Mouse (Mus musculus) stomach, embryonic 15.5 days (tissue): Measurements from ENCODE around the gene Ubac2. TPM values are rescaled to one million over a fixed set of nuclear protein-coding genes. Genes with fewer than 3 reads are reported as not detected.

Experiments used
- ATAC-seq: fragments of 200-750 bp; cut with Nextera tagmentation; 2 replicates; pipeline ENCODE4 v1.8.0; 2017; ENCODE audit warnings: low read depth, moderate number of reproducible peaks, moderate TSS enrichment; ENCODE audit not compliant: insufficient read depth, low FRiP score
- H3K27ac ChIP-seq: fragments of 300-500 bp; sonication (generic); 2 replicates; pipeline ENCODE4 v1.5.1; 2015; ENCODE audit warnings: mild to moderate bottlenecking, inconsistent platforms
- H3K27me3 ChIP-seq: fragments of 300-500 bp; sonication (generic); replicated peaks from 2 replicates; pipeline ENCODE4 v1.6.1; 2015; ENCODE audit warnings: inconsistent platforms
- H3K36me3 ChIP-seq: fragments of 300-500 bp; sonication (generic); 2 replicates; pipeline ENCODE4 v1.6.1; 2015; ENCODE audit warnings: inconsistent platforms
- H3K4me1 ChIP-seq: fragments of 300-500 bp; sonication (generic); 2 replicates; pipeline ENCODE4 v1.6.1; 2015; ENCODE audit warnings: inconsistent platforms
- H3K4me2 ChIP-seq: fragments of 300-500 bp; sonication (generic); 2 replicates; pipeline ENCODE4 v1.6.1; 2015; ENCODE audit warnings: mild to moderate bottlenecking, inconsistent platforms
- H3K4me3 ChIP-seq: fragments of 300-500 bp; sonication (generic); replicated peaks from 2 replicates; pipeline ENCODE4 v1.5.1; 2015; ENCODE audit warnings: inconsistent platforms
- H3K9ac ChIP-seq: fragments of 300-500 bp; sonication (generic); 2 replicates; pipeline ENCODE4 v1.6.1; 2015; ENCODE audit warnings: inconsistent platforms
- H3K9me3 ChIP-seq: fragments of 300-500 bp; sonication (generic); 2 replicates; pipeline ENCODE4 v1.6.1; 2016; ENCODE audit warnings: inconsistent platforms
- WGBS: fragments of 180-500 bp; shearing (Covaris S2); methylation state at CpG from one replicate; pipeline ENCODE4 v1.1.7; 2015; 5-methylcytosine and 5-hydroxymethylcytosine counted together
- polyA plus RNA-seq: library from polyadenylated mRNA; unstranded; fragments of >200 nt; fragmentation: Nextera tagmentation; extraction: Ambion mirVana; gene quantifications from 2 replicates; pipeline ENCODE4 v1.2.1, GENCODE M21; 2015

Ubac2 gene
- polyA plus RNA-seq, 1 experiment from 2014 or later: 61.6 TPM

DNA sequence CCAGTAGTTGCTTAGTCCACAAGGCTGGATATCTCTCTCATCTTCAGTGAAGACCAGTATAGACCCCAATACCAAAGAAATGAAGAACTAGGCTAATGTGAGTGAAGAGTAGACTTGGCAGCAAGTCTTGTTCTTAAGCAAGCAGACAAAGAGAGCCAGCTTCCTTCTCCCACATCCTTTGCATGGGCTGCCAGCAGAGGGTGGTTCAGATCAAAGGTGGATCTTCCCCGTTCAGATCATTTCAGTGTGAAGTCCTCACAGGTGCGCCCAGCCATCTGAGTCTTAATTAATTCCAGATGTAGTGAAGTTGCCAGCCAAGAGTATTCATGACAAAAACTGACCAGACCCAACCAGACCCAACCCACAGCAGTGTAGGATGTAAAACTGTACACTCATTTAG lies 139.5 kb downstream of the Ubac2 start:
- 87% methylated on average over 2 of the region's 2 CpGs for WGBS
- H3K27me3 ChIP-seq: no peaks in the 10 kb centered on the region
- no peak for ATAC-seq
- 0 out of 2 replicates have a peak, but pooled peaks cover 7% of the 10 kb centered on the region for H3K36me3 ChIP-seq
- H3K4me1 ChIP-seq: no peaks in the 10 kb centered on the region
- H3K4me2 ChIP-seq: no peak overlapping the region
- H3K27ac ChIP-seq: no peak overlapping the region
- no peak overlapping the region for H3K4me3 ChIP-seq
- no peaks in the 10 kb centered on the region for H3K9me3 ChIP-seq
- H3K9ac ChIP-seq: no peak overlapping the region

DNA sequence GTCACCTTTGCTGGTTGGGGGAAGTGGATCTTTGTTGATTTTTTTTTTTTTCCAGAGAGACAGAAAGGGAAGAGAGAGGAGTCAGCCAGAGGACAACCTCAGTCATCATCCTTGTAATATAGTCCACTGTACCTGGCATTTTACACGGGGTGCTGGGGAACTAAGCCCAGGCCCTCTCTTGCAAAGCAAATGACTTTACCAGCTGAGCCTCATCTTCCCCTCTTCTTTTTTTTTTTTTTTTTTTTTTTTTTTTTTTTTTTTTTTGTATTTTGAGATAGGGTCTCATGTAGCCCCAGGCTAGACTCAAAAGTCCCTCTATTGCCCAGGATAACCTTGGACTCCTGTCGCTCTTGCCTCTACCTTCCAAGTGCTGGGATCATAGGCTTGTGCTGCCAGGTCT lies 141.0 kb downstream of the Ubac2 start:
- H3K4me3 ChIP-seq: no peak overlapping the region
- no peaks in the 10 kb centered on the region for H3K27me3 ChIP-seq
- H3K36me3 ChIP-seq: 0 out of 2 replicates have a peak, but pooled peaks cover 12% of the 10 kb centered on the region
- H3K27ac ChIP-seq: no peak overlapping the region
- no peak for ATAC-seq
- WGBS: 84% methylated on average over 2 of the region's 2 CpGs
- no peaks in the 10 kb centered on the region for H3K9me3 ChIP-seq
- H3K4me2 ChIP-seq: no peak overlapping the region
- H3K4me1 ChIP-seq: no peaks in the 10 kb centered on the region
- no peak overlapping the region for H3K9ac ChIP-seq

DNA sequence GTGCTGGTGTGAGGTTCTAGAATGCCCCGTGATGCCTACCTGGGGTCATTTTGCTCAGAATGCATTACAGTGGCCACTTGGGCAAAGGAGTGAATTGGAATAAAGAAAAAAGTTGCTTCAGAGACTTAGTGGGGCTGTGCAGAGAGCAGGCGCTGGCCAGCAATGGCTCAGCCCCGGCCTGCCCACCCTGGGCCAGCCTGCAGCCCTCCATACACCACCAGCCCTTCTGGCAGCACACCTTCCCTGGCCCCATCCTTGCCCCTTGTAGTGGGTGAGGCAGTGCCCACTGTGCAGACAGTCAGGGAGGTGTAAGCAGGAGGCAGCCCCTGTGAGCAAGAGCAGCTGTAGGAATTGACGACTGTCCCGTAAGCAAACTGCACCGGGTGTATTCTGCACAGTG lies 142.1 kb downstream of the Ubac2 start:
- no peak for ATAC-seq
- 92% methylated on average over 6 of the region's 6 CpGs for WGBS

DNA sequence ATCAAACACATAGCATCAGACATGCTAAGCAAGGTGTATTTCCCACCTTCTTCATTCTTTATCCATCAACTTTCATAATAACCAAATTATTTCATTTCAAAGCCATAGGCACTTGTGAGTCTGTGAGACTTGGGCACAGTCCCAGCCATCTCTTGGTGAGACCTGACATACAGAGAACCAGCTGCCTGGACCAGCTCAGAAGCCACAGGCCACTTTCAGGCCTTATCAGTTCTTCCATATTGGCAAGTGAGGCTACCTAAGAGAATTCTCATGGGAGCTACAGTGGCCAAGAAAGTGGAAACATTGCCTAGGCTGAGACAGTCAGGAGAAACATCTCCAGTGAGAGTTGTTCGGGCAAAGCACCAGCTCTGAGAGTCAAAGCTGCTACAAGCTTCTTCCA lies 144.6 kb downstream of the Ubac2 start:
- 85% methylated on average over 1 of the region's 1 CpGs for WGBS
- no peaks in the 10 kb centered on the region for H3K9me3 ChIP-seq

More for the DNA sequence above, 142.1 kb downstream of the Ubac2 start:
- Histone ChIP-seq H3K27ac (no peak overlapping the region), H3K27me3 (no peaks in the 10 kb centered on the region), H3K4me3 (no peak overlapping the region), H3K9ac (no peak overlapping the region), H3K36me3 (0 out of 2 replicates have a peak, but pooled peaks cover 12% of the 10 kb centered on the region), H3K4me1 (no peaks in the 10 kb centered on the region), H3K9me3 (no peaks in the 10 kb centered on the region), H3K4me2 (no peak overlapping the region)

DNA sequence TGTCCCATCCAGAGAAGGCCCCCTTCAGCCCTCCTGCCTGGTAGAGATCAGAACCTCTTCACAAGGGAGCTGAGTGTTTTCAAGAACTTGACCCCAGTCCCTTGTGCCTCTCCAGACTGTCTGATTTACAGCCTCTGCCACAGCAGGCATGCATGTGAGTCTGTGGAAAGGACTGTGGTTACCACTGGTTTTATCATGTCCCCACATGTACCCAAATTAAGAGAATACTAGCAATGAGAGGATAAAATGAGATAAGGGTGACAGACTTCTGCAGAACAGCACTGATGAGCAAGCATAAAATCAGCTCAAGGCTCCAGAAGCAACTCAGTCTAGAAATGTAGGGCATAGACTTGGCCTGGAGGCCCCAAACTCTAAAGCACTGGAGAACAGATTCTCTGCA lies 145.5 kb downstream of the Ubac2 start:
- Histone ChIP-seq H3K9me3 (no peaks in the 10 kb centered on the region), H3K27ac (no peak overlapping the region), H3K27me3 (no peaks in the 10 kb centered on the region), H3K4me2 (no peak overlapping the region), H3K4me1 (no peaks in the 10 kb centered on the region), H3K4me3 (no peak overlapping the region), H3K9ac (no peak overlapping the region), H3K36me3 (0 out of 2 replicates have a peak, but pooled peaks cover 12% of the 10 kb centered on the region)
- ATAC-seq: no peak

More for the DNA sequence above, 144.6 kb downstream of the Ubac2 start:
- no peak for ATAC-seq
- H3K27me3 ChIP-seq: no peaks in the 10 kb centered on the region
- H3K27ac ChIP-seq: no peak overlapping the region
- 0 out of 2 replicates have a peak, but pooled peaks cover 12% of the 10 kb centered on the region for H3K36me3 ChIP-seq
- no peak overlapping the region for H3K4me3 ChIP-seq
- H3K4me2 ChIP-seq: no peak overlapping the region
- H3K9ac ChIP-seq: no peak overlapping the region
- H3K4me1 ChIP-seq: no peaks in the 10 kb centered on the region

DNA sequence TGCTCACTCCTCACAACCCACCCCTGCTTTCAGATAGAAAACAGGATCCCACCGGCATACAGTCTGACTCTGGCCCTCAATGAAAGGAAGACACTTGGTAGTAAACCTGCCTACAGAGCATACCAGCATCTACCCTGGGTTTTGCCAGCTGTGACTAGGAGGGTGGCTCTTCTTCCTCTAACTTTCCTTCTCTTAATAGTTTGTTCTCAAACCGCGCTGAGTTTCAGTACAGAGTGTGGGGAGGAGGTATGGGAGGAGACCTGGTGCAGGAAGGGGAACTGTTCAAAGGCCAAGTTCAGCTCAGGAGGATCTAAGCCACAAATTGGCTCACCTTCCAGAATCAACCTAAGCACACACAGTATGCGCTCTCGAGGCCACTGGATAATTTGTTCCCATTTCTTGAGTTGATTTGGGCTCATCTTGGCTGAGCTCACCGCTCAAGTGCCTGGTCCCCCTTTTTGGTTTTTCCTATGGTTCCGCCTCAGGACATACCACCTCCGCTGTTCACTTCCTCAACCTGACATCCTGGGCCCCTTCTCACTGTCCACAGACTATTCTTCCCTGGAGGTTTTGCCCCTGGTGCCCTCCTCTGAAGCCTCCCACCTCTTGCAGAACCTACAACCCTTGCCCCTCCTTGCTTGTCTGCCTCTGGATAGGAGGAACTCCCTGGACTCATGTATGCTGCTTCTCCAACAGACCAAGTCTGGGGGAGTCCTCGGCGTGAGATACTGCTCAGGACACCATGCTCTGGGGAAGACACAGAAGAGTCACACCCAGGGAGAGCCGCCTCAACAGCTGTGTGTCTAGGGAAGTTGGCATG lies 150.7 kb downstream of the Ubac2 start:
- no peak for ATAC-seq
- no peaks in the 10 kb centered on the region for H3K4me1 ChIP-seq
- no peaks in the 10 kb centered on the region for H3K27me3 ChIP-seq
- WGBS: 77% methylated on average over 11 of the region's 11 CpGs
- no peaks in the 10 kb centered on the region for H3K9me3 ChIP-seq
- no peak overlapping the region for H3K27ac ChIP-seq
- H3K4me2 ChIP-seq: no peak overlapping the region
- no peak overlapping the region for H3K4me3 ChIP-seq
- no peaks in the 10 kb centered on the region for H3K36me3 ChIP-seq
- H3K9ac ChIP-seq: no peak overlapping the region

DNA sequence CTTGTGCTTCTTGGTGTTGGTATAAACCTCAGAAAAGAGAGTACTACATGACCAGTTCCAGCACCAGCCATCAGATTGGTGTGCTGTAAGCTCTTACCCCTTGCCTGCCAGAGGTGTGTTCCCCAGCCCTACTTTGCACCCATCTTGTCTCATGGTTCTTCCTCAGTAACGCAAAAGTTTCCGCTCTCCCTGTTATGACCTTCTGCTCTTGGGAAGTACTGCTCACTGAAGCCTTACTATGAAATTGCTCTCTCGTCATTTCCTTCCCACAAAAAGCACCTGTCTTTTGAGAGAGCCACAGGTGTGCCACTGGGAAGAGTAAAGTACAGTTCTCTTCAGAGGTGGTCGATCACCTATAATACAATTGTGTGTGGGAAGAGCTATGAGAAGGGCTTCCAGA lies 151.4 kb downstream of the Ubac2 start:
- H3K4me1 ChIP-seq: no peaks in the 10 kb centered on the region
- WGBS: 90% methylated on average over 4 of the region's 4 CpGs
- H3K9me3 ChIP-seq: no peaks in the 10 kb centered on the region
- H3K36me3 ChIP-seq: no peaks in the 10 kb centered on the region
- H3K4me2 ChIP-seq: no peak overlapping the region
- no peak overlapping the region for H3K9ac ChIP-seq
- no peak overlapping the region for H3K27ac ChIP-seq
- ATAC-seq: no peak
- H3K27me3 ChIP-seq: no peaks in the 10 kb centered on the region
- no peak overlapping the region for H3K4me3 ChIP-seq

DNA sequence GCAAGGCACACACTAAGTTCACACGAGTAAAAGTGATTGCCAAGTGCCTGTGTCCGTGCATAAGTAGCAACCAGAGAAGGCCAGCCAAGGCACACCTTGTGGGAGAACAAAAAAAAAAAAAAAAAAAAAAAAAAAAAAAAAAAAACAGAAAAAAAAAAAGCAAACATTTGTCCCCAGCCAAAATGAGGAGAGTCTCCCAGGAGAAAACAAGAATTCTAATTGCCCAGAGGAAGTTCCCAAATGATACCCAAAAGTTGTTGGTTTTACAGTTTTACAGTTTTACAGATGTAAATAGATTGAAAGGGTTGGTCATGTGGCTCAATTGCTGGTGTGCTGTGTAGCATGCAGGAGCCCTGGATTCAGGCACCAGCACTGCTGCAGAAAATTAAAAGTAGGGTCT lies 153.6 kb downstream of the Ubac2 start:
- no peak overlapping the region for H3K4me2 ChIP-seq
- H3K27ac ChIP-seq: no peak overlapping the region
- 69% methylated on average over 2 of the region's 2 CpGs for WGBS
- H3K36me3 ChIP-seq: no peaks in the 10 kb centered on the region
- no peaks in the 10 kb centered on the region for H3K4me1 ChIP-seq
- no peaks in the 10 kb centered on the region for H3K27me3 ChIP-seq
- no peak overlapping the region for H3K9ac ChIP-seq
- H3K4me3 ChIP-seq: no peak overlapping the region
- no peaks in the 10 kb centered on the region for H3K9me3 ChIP-seq
- ATAC-seq: no peak

DNA sequence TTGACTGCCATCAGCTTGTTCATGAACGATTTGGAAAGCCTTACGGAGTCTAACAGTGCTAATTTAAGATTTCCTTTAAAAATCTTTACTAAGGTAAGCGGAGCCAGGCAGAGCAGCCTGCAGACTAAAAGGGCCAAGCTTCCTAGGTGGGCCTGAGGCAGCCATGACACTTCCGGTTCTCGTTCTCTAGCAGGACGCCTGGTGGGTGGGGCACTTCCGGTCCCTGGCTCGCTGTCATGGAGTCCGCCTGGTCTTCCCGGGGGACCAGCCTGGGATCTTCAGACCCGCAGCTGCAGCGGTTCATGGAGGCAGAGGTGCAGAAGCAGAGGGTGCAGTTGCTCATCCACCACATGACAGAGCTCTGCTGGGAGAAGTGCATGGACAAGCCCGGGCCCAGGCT lies 156.0 kb downstream of the Ubac2 start, which contains the start of gene Timm8a2:
Gene Timm8a2, plus strand, starts transcription at position 224 of the 400 bp plus-strand sequence.
- Histone ChIP-seq H3K27ac (no peak within 1 kb of the TSS), H3K9me3 (no peaks in the 10 kb centered on the region), H3K36me3 (no peaks in the 10 kb centered on the region), H3K27me3 (no peaks in the 10 kb centered on the region), H3K4me2 (no peak within 1 kb of the TSS), H3K4me1 (no peaks in the 10 kb centered on the region), H3K4me3 (no peak within 1 kb of the TSS), H3K9ac (no peak within 1 kb of the TSS)
- WGBS: 92% methylated on average over 13 of the region's 13 CpGs
- ATAC-seq: no peak

DNA sequence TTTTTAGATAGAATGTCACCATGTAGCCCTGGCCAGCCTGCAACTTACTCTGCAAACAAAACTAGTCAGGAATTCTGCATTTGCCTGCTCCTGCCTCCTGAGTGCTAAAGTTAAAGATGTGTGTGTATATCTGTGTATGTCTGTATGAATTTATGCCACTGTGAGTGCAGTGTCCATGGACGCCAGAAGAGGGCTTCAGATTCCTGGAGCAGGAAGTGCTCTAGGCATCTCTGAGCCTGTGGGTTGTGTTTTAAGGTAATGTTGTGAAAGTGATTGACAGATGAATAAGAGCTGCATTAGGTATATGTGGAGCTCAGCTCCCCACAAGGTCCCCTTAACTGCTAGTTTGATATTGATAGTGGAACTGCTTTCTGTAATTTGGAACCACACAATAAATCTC lies 156.8 kb downstream of the Ubac2 start:
- ATAC-seq: no peak
- Histone ChIP-seq H3K4me3 (no peak overlapping the region), H3K27me3 (no peaks in the 10 kb centered on the region), H3K27ac (no peak overlapping the region), H3K36me3 (no peaks in the 10 kb centered on the region), H3K4me1 (no peaks in the 10 kb centered on the region), H3K9me3 (no peaks in the 10 kb centered on the region), H3K9ac (no peak overlapping the region), H3K4me2 (no peak overlapping the region)
- WGBS: 92% methylated on average over 1 of the region's 1 CpGs

DNA sequence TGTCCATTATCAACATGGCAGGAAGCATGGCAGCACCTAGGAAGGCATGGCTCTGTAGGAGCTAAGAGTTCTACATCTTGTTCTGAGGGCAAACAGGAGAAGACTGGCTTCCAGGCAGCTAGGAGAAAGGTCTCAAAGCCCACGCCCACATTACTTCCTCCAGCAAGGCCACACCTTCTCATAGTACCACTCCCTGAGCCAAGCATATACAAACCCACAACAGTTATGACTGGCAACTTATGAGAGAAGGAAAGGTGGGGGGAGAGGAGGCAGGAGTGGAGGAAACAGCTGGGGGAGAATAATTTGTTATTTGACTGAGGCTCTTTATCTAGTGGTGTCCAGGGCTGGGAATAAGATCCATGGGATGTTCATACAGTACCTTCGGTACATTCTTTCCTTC lies 157.4 kb downstream of the Ubac2 start:
- Histone ChIP-seq H3K4me2 (no peak overlapping the region), H3K27ac (no peak overlapping the region), H3K4me1 (no peaks in the 10 kb centered on the region), H3K27me3 (no peaks in the 10 kb centered on the region), H3K9me3 (no peaks in the 10 kb centered on the region), H3K4me3 (no peak overlapping the region), H3K36me3 (no peaks in the 10 kb centered on the region), H3K9ac (no peak overlapping the region)
- WGBS: 70% methylated on average over 2 of the region's 2 CpGs
- no peak for ATAC-seq

DNA sequence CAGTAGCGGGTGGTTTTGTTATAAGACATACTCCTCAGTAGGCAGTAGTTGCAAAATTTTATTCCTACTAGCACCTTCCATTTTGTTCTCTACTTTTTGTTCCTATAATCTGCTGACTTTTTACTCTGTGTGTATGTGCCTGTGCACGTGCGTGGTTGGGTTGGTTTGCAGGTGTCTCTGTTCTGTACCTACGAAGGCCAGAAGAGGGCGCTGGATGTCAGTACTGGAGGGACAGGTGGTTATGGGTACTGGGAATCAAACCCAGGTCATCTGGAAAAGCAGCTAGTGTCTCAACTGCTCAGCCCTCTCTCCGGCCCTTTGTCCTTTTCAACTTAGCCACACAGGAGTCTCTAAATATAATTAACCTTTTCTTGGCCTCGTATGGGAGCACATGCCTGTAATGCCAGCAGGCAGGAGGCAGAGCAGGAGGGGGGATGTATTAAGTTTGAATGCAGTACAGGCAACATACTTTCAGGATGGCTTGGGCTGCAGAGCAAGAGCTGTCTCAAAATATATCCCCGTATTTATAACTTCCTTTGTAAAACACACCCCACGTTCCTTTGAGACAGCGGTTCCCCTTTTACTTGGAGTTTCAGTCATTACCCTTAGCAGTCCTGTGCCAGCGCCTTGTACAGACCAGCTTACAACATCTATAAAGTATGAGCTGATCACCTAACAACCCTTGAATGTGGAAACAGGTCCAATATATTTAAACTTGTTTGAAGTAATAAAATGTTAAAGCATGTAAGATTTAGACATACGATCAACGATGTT lies 160.6 kb downstream of the Ubac2 start:
- Histone ChIP-seq H3K27ac (no peak overlapping the region), H3K4me2 (no peak overlapping the region), H3K4me3 (no peak overlapping the region), H3K4me1 (no peaks in the 10 kb centered on the region), H3K9ac (no peak overlapping the region), H3K9me3 (no peaks in the 10 kb centered on the region), H3K27me3 (no peaks in the 10 kb centered on the region), H3K36me3 (no peaks in the 10 kb centered on the region)
- WGBS: 82% methylated on average over 13 of the region's 13 CpGs
- no peak for ATAC-seq
